Mouse (Mus musculus): ENCODE results near the gene Cass4.

The Cass4 gene

GRCm38 (mm10) chr2:172393391-172394051 is at the start of gene Cass4:
Cass4 (plus strand) TSS chr2:172393794.
- ATAC-seq (ENCODE audit: insufficient number of reproducible peaks, low FRiP score, low TSS enrichment), result no peak

GRCm38 (mm10) chr2:172344669-172345068 is 48.9 kb upstream of the Cass4 start:
- no peak for ATAC-seq (ENCODE audit: insufficient number of reproducible peaks, low FRiP score, low TSS enrichment)

GRCm38 (mm10) chr2:172345258-172345738 is 48.3 kb upstream of the Cass4 start, which contains the start of gene Fam210b:
Fam210b (plus strand) TSS chr2:172345565.
- peak; percentile 71 for ATAC-seq (ENCODE audit: insufficient number of reproducible peaks, low FRiP score, low TSS enrichment)

GRCm38 (mm10) chr2:172346034-172346929 is 47.3 kb upstream of the Cass4 start:
- ATAC-seq (ENCODE audit: insufficient number of reproducible peaks, low FRiP score, low TSS enrichment), result peak; percentile 46; the same call in 1 of the 2 replicates

GRCm38 (mm10) chr2:172346933-172347611 is 46.5 kb upstream of the Cass4 start:
- ATAC-seq (ENCODE audit: insufficient number of reproducible peaks, low FRiP score, low TSS enrichment), result no peak

- ATAC-seq (ENCODE audit: insufficient number of reproducible peaks, low FRiP score, low TSS enrichment), result no peak
These were observed 45.2 kb upstream of the Cass4 start for GRCm38 (mm10) chr2:172348297-172348950.

GRCm38 (mm10) chr2:172349776-172350175 is 43.8 kb upstream of the Cass4 start:
- no peak for ATAC-seq (ENCODE audit: insufficient number of reproducible peaks, low FRiP score, low TSS enrichment)

GRCm38 (mm10) chr2:172350773-172351172 is 42.8 kb upstream of the Cass4 start:
- ATAC-seq (ENCODE audit: insufficient number of reproducible peaks, low FRiP score, low TSS enrichment), result no peak

GRCm38 (mm10) chr2:172353218-172353617 is 40.4 kb upstream of the Cass4 start:
- no peak for ATAC-seq (ENCODE audit: insufficient number of reproducible peaks, low FRiP score, low TSS enrichment)

GRCm38 (mm10) chr2:172354761-172355160 is 38.8 kb upstream of the Cass4 start:
- no peak for ATAC-seq (ENCODE audit: insufficient number of reproducible peaks, low FRiP score, low TSS enrichment)

- ATAC-seq (ENCODE audit: insufficient number of reproducible peaks, low FRiP score, low TSS enrichment), result no peak
These were observed 37.8 kb upstream of the Cass4 start for GRCm38 (mm10) chr2:172355833-172356232.

- no peak for ATAC-seq (ENCODE audit: insufficient number of reproducible peaks, low FRiP score, low TSS enrichment)
These were observed 30.4 kb upstream of the Cass4 start for GRCm38 (mm10) chr2:172363176-172363575.

GRCm38 (mm10) chr2:172370411-172371223 is 23.0 kb upstream of the Cass4 start, which contains the start of the genes Aurka and Cstf1:
Aurka (minus strand) TSS chr2:172370535.
Cstf1 (plus strand) TSS chr2:172370681.
- ATAC-seq (ENCODE audit: insufficient number of reproducible peaks, low FRiP score, low TSS enrichment), result peak; percentile 99

- ATAC-seq (ENCODE audit: insufficient number of reproducible peaks, low FRiP score, low TSS enrichment), result no peak
These were observed 22.3 kb upstream of the Cass4 start for GRCm38 (mm10) chr2:172371258-172371657.

- no peak for ATAC-seq (ENCODE audit: insufficient number of reproducible peaks, low FRiP score, low TSS enrichment)
These were observed 17.0 kb upstream of the Cass4 start for GRCm38 (mm10) chr2:172376551-172376950.

- ATAC-seq (ENCODE audit: insufficient number of reproducible peaks, low FRiP score, low TSS enrichment), result no peak
These were observed 16.5 kb upstream of the Cass4 start for GRCm38 (mm10) chr2:172376999-172377515.

GRCm38 (mm10) chr2:172378332-172378731 is 15.3 kb upstream of the Cass4 start:
- ATAC-seq (ENCODE audit: insufficient number of reproducible peaks, low FRiP score, low TSS enrichment), result no peak; the same call in 1 of the 2 replicates

- no peak for ATAC-seq (ENCODE audit: insufficient number of reproducible peaks, low FRiP score, low TSS enrichment)
These were observed 13.1 kb upstream of the Cass4 start for GRCm38 (mm10) chr2:172380513-172380912.

GRCm38 (mm10) chr2:172381341-172381740 is 12.3 kb upstream of the Cass4 start:
- no peak for ATAC-seq (ENCODE audit: insufficient number of reproducible peaks, low FRiP score, low TSS enrichment)

Data from cerebellum, adult (tissue).